Comparison of ENCODE assay signal across 23 mouse cellular contexts in genomic region chr17:34621006-34621405, GRCm38 (mm10). TPM values are rescaled to one million over a fixed set of nuclear protein-coding genes. Genes with fewer than 3 reads are reported as not detected.
"Had no signal": no experiment of that assay in that cellular context is flagged by ENCODE, and none has a peak within 500 bp of the region (broad histone marks: within the 10 kb centered on the region; RNA-seq: fewer than 3 reads in every experiment).

No protein-coding gene starts in this region.

- ATAC-seq: lung, postnatal 0 days; midbrain, embryonic 13.5 days; midbrain, embryonic 16.5 days had no signal

- H3K9me3 ChIP-seq: kidney, embryonic 15.5 days; limb, embryonic 12.5 days; megakaryocyte, embryonic 14.5 days; midbrain, embryonic 10.5 days; midbrain, embryonic 13.5 days; neural tube, embryonic 13.5 days had no signal

- H3K9ac ChIP-seq: kidney, embryonic 15.5 days; limb, embryonic 12.5 days; liver, embryonic 14.5 days; midbrain, embryonic 13.5 days; neural tube, embryonic 13.5 days had no signal

- H3K27me3 ChIP-seq: kidney, embryonic 15.5 days; limb, embryonic 12.5 days; megakaryocyte, embryonic 14.5 days; midbrain, embryonic 13.5 days; neural tube, embryonic 13.5 days had no signal

- H3K27ac ChIP-seq: kidney, embryonic 15.5 days; layer of hippocampus, adult 2 months; limb, embryonic 12.5 days; liver, embryonic 14.5 days; midbrain, embryonic 10.5 days; midbrain, embryonic 13.5 days; neural tube, embryonic 13.5 days; stomach, postnatal 0 days had no signal

- DNase-seq: kidney, adult 2 months; kidney, postnatal 14 days; kidney, postnatal 4 days; layer of hippocampus, adult 9-11 months; lung, adult 2 months; retina, postnatal 1 day; thymus, adult 2 months; thymus, postnatal 14 days; thymus, postnatal 4 days had no signal

- H3K4me2 ChIP-seq: kidney, embryonic 15.5 days; limb, embryonic 12.5 days; midbrain, embryonic 13.5 days; neural tube, embryonic 13.5 days had no signal

- H3K4me3 ChIP-seq: kidney, embryonic 15.5 days; layer of hippocampus, adult 2 months; limb, embryonic 12.5 days; megakaryocyte, embryonic 14.5 days; midbrain, embryonic 10.5 days; midbrain, embryonic 13.5 days; myocyte; neural tube, embryonic 13.5 days had no signal

RNA-seq across cellular contexts. Expression of gene Prrt1, which starts 8.3 kb away (rescaled TPM):
- total RNA-seq: liver, adult 2 months; neutrophil, adult 5-6 weeks had no signal
- polyA plus RNA-seq: myocyte had no signal
